Mouse (Mus musculus) layer of hippocampus, adult 9-10 months (tissue): Measurements from ENCODE around the gene Slc43a1.
A peak's percentile ranks its signal among the peaks of the same experiment; 100 is the strongest.
"Not testable (repeated sequence)": the region's sequence is repeated elsewhere in the genome, so short reads cannot be mapped to it uniquely, and the experiment has no call there.

Source experiments
- DNase-seq: peaks from one replicate; pipeline ENCODE4 v3.0.0; 2022; ENCODE audit warnings: low spot score

Slc43a1 gene

GRCm38 (mm10) chr2:84838593-84838949 lies at the start of gene Slc43a1:
Gene Slc43a1 (plus strand): TSS chr2:84838850.
- DNase-seq: no peak

GRCm38 (mm10) chr2:84790418-84790817 lies 48.2 kb upstream of the Slc43a1 start:
- no peak for DNase-seq

- no peak for DNase-seq
These were observed 46.1 kb upstream of the Slc43a1 start for GRCm38 (mm10) chr2:84792516-84792915.

GRCm38 (mm10) chr2:84793154-84793553 lies 45.5 kb upstream of the Slc43a1 start:
- no peak for DNase-seq

- no peak for DNase-seq
These were observed 44.8 kb upstream of the Slc43a1 start for GRCm38 (mm10) chr2:84793871-84794270.

DNA sequence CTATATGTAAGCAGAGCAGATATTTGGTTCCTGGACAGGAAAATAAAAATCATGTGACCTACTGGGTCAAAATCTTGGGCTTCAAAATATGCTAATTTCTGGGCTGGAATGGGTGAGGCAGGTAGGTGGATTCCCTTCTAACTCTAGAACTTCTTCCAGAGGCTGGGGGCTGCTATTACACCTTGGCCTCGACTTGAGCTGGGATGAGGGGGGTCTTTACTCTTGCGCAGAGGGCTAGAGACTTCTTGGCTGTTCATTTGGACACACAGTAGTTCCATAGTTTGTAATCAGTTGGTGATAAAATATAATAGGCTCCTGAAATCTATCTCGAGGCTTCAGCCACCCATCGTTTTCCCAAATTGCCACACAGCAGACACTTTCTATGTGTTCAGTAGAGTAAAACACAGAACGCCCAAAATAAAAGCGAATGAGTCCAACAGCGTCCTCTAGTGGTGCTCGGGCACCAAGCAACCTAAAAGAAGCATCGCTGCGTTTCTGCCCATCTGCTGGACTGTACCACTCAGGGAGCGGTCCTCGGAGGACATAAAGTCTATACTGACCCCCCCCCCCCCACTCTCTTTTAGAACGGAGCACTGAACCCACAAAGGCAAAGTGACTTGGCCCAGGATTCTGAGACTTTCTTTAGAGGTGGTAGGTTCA lies 40.7 kb upstream of the Slc43a1 start:
- DNase-seq: peak; percentile 79

DNA sequence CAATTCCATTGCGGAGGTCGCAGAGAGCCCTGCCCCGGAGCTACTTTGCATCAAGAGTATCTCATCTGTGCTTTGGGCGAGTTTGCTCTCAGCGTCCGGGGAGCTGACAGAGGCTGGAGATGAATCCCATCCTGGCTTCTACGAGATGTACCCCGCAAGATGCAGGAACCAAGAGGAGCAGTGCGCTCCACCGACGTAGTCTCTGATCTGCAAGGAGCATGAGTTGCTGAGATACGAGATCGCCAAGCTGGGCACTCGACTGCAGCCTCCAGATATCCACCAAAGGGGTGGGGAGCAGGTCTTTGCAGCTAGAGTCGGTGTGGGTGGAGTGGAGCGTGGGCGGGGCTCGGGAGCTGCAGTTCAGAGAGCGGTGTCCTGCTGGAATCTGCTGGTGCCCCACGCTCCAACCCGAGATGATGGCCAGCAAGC lies 40.1 kb upstream of the Slc43a1 start, which contains the start of gene Ube2l6:
Ube2l6 (plus strand) TSS at position 336 of the 429 bp plus-strand sequence.
- peak; percentile 30 for DNase-seq

- peak; percentile 88 for DNase-seq
These were observed 39.5 kb upstream of the Slc43a1 start for GRCm38 (mm10) chr2:84799041-84799561.

GRCm38 (mm10) chr2:84800304-84800703 lies 38.3 kb upstream of the Slc43a1 start:
- no peak for DNase-seq

DNA sequence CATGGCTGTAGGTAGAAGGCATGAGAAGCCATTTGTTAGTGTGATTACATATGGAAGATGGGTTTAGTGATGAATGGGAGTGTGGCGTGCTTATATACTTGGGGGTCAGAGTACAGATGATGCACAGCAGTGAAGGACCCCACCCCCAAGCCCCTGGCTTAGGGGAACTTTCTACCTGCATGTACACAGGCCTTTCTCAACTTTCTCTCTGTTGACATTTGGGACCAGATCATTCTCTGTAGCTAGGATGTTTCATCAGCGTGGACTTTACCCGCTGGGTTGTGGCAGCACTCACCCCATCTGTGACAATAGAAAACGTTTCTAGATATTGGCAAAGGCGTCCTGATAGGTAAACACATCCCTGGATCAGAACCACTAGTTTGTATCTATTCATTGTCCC lies 37.4 kb upstream of the Slc43a1 start:
- DNase-seq: not testable (repeated sequence)

- DNase-seq: no peak
These were observed 34.7 kb upstream of the Slc43a1 start for GRCm38 (mm10) chr2:84803963-84804362.

- DNase-seq: no peak
These were observed 32.1 kb upstream of the Slc43a1 start for GRCm38 (mm10) chr2:84806546-84806945.

DNA sequence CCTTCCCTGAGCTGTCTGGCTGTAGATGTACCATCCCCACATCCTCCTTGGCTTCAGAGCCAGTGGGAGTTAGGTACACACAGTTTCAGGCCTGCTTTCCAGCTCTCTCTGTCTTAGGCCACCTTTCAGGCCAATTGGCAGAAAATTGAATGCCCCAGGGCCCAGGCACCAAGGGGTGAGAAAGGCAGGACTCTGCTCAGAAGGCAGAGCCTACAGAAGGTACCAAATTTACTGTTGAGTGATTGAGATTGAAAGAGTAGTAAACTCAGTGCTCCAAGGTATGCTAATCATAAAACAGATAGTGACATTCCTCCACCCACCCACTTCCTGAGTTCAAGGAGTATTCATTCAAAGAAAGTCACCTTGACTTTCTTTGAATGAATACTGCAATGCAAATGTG lies 29.3 kb upstream of the Slc43a1 start:
- DNase-seq: no peak

DNA sequence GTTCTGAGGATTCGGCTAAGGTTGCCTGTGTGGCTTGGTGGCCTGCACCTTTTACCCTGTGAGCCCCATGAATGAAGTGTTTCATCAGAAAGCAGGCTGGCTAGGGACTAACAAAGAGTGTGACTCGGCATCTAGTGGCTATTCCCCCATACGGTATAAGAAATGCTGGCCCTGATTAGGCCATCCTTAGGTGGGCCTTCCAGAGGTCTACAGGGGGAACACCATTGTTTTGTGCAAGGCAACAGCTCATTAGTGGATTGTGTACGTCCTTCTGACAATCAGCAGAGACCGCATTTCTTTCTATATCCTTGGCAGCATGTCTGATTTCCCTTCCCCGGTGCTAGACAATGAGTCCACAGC lies 28.1 kb upstream of the Slc43a1 start:
- DNase-seq: no peak

- peak; percentile 92 for DNase-seq
These were observed 27.6 kb upstream of the Slc43a1 start for GRCm38 (mm10) chr2:84810886-84811577.

GRCm38 (mm10) chr2:84811880-84812279 lies 26.8 kb upstream of the Slc43a1 start:
- no peak for DNase-seq

- no peak for DNase-seq
These were observed 26.0 kb upstream of the Slc43a1 start for GRCm38 (mm10) chr2:84812676-84813075.

DNA sequence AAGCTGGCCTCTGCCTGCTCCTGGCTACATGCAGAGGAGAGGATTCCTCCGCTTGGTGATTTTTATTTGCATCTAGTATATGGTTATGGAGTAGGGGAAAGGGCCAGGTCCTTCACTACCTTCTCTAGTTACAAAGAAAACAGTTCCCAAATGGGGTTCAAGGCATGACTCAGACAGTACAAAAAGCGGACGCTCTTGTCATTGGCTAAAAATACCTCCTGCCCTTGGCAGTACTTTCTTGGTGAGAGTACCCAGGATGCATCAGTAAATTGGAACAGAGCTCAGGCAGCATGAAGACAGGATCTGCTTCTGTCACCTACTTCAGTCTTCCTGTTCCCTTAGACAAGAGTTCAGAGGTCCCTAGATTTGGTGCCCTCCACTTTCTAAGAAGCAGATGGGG lies 18.8 kb upstream of the Slc43a1 start:
- no peak for DNase-seq

- no peak for DNase-seq
These were observed 16.1 kb upstream of the Slc43a1 start, which contains the start of gene Smtnl1 for GRCm38 (mm10) chr2:84822552-84822951. Gene Smtnl1 (minus strand): TSS chr2:84822652.

- DNase-seq: no peak
These were observed 15.4 kb upstream of the Slc43a1 start for GRCm38 (mm10) chr2:84823237-84823636.

GRCm38 (mm10) chr2:84826488-84827282 lies 12.0 kb upstream of the Slc43a1 start, which contains the start of gene Timm10:
Gene Timm10 (plus strand): TSS chr2:84826997.
- DNase-seq: peak; percentile 90

GRCm38 (mm10) chr2:84827283-84827920 lies 11.2 kb upstream of the Slc43a1 start:
- DNase-seq: no peak
